Mouse (Mus musculus): Measurements from ENCODE around the gene Ifna11.

Gene Ifna11

DNA sequence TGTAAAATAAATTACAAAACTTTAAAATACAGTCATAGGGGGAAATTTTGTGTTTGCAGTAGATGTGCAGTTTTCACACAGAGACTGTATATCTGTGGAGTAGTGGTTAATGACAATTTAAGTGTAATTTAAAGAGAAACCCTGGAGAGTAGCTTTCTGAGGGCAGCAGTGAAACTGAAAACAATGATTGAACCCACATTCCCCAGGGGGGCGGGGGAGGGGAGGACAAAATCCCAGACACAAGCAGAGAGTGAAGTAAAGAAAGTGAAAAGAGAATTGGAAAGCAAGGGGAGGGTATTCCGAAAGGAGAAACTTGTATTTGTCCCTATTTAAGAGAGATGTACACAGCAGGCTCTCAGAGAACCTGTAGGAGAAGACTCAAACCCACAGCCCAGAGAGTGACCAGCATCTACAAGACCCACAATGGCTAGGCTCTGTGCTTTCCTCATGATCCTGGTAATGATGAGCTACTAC, 21.7 kb downstream of the Ifna11 start, which contains the start of gene Ifna4:
Ifna4 (plus strand) TSS at position 424 of the 474 bp plus-strand sequence.
- no peak for DNase-seq

DNA sequence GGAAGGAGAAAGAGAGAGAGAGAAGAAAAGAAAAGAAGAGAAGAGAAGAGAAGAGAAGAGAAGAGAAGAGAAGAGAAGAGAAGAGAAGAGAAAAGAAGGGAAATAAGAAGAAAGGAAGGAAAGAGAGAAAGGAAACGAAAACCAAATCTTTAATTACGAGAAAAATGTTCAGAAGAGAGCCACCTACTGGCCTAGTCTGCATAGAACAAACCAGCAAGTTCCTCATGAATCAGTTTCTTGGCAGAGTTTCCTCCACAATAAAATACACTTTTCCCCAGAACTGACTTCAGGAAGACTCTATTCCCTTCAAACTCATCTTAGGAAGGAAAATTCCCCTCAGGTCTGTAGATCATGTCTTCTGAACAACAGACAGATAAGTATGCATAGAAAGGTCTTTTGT, 25.6 kb downstream of the Ifna11 start:
- no peak for DNase-seq

DNA sequence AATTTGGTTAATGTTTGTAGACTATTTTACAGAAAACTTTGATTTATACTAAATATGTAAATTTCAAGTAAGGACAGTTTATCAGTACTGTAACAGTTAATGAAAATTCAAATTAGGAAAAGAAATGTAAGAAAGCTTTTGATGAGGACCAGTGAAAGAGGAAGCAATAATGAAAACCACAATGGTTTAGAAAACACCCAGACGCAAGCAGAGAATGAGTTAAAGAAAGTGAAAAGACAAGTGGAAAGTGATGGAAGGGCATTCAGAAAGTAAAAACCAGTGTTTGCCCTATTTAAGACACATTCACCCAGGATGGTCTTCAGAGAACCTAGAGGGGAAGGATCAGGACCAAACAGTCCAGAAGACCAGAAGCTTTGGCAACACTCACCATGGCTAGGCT, 29.9 kb downstream of the Ifna11 start, which contains the start of gene Ifna1:
Ifna1 (plus strand) TSS at position 390 of the 400 bp plus-strand sequence.
- no peak for DNase-seq

DNA sequence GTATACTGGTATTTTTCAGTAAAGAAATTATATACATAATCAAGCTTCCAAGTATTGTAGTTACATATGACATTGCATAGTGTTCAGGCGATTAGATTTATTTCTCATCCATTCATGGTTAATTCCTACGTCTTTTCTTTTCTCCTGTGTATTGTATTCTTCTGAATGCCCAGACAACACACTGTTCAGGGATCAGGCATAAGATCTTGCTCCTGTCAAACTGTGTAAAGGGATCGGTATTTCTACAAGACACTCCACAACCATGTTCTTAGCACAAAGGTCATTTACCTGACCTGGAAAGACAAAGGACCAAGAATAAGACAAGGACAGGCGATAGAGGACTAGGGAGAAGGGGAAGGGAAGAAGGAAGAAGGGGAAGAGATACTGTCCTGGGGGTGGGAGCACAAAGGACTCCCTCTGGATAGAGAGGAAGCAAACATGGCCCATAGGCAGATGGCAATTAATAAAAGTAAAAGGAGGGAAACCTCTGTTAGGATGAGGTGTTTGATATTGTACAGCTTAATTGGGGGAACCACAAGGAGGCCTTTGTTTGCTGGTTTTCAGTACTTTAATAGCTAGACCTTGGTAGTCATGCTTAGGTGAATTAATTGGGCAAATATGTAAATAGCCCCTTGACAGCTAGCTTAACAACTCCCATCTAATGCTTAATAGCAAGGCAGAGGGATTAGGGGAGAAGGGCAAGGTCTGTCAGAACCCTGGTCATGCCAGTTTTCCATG, 31.4 kb downstream of the Ifna11 start:
- DNase-seq: no peak

DNA sequence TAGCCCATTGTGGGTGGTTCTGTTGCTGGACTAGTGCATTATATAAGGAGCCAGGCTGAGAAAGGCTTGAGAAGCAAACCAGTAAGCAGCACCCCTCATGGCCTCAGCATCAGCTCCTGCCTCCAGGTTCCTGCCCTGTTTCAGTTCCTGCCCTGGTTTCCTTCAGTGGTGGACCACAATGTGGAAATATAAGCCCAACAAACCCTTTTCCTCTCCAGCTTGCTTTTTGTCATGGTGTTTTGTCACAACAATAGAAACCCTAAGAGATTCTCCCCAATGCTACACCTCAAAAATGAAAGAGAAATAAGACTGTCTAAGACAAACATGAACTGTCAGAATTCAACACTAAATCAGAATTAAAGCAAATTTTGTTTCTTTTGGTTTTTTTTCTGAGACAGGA, 39.5 kb downstream of the Ifna11 start:
- DNase-seq: no peak

DNA sequence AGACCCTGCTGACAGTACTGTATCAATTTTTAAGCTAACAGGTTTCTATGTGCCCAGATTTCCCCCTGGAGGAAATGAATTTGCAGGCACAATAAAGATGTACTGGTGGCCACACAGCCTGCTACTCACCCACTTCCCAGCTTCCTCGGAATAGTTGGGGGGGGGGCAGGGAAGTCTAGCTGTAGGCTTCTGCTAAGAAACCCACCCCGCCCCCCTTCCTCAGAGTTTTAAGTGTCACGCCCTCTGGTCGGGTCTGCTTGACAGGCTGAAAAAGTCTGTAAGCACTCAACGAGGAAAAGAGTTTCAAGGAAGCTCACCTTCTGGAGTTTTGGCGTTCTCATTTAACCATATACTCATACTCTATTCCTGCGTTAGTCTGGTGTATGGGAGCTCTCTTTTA, 43.5 kb downstream of the Ifna11 start:
- no peak for DNase-seq

DNA sequence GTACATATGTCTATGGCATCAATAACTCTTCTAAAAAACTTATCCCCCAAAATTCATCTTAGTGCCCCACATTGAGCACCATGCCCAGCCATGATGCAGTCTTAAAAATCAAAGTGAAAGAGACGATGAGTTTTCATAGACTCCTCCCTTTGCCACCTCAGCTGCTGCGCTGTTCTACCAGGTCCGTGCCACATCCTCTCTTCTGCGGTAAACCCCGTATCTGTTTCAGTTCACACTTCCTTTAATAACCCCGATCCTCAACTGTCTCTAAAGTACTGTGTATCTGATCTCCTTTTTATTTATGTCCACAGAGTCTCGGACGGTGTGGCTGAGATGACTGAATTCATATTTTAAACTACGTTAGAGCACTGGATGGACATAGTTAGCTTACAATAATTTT, 44.8 kb downstream of the Ifna11 start:
- peak; percentile 5 for DNase-seq

DNA sequence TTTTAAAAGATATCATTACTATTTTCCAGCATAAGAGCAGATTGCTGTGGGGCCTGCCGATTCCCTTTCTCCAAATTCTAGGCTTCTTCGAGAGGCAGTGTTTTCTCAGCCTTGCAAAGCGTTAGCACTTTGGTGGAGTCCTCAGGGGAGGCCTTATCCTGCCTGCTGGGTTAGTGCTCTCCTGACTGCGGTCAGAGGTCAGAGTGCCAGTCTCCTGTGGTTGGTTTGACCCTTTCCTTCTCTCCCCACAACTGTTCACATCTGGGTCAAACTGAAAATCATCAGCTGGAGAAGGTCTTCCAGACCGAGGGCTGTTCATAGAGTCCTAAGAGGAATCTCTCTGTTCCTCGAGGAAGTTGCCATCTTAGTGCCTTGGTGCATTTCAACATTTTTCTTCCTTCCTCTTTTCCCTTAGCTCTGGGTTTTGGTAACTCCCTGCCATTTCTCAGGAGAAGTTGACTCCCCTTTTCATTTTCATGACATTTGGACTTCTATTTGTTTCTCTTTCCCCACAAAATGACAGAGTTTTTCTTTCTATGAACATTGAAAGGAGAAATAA, 45.3 kb downstream of the Ifna11 start:
- no peak for DNase-seq

DNA sequence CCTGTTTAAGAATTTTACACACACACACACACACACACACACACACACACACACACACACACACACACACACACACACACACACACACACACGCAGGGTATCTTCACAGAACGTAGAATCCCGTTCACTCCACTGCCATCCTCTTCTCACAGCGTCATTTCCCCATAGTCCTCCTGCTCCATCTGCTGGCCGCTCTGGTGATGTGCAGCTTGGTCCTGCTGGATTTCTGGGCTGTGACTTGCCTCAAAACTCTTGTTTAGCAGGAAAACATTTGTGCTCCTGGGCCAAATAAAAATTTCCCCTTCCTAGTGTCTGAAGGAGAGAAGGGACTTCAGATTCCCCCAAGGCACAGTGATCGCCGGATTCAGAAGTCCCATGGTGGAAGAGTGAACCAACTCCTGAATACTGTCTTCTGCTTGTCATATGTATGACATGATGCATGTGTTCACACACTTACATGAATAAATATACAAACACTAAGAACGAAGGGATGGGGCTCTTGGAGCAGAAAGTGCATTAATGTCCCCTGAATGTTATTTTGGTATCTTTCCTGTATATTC, 47.7 kb downstream of the Ifna11 start:
- DNase-seq: peak; percentile 79

DNA sequence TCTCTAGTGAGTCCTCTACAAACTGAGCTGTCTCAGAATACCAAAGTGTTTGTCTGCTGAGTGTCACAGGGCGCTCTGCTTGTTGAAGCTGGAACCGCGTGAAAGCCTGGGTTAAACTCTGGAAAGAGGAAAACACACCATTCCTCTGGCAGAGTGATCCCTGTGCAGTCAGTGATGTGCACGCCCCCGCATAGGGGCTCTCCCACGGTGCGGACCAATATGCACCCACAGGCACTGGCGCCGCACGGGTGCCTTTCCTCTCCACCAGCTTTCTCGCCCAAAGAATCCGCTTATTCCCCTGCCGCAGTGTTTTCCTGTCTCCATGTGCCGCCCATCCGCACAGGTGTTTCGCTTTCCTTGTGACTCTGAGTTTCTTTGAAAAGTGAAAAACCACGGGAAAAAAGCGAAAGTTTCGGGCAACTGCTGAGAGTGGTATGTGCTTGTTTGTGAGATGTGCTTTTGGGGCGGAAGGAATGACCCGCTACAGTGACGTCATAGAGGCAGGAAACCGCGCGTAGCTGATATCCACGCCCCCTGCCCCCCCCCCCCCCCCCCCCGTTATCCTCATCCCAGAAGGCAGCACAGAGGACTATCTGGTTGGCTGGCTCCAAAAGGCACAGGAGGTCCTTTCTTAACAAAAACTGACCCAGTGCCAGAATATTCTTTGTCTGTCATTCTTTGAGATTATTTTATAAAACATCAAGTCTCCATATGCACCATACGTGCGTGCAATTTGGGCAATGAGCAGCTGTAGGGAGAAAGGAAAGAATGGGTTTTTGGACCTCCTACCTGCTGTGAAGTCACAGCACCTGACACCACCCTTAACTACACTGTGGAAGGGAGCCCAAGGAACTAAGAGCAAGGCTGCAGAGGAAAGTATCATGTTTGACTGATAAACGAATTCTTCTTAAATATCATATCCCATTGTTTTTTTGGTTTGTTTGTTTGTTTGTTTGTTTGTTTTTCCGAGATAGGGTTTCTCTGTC, 48.5 kb downstream of the Ifna11 start:
- peak; percentile 27 for DNase-seq
